Mouse (Mus musculus): ENCODE data around the gene Slc41a2. TPM values are rescaled to one million over a fixed set of nuclear protein-coding genes. Genes with fewer than 3 reads are reported as not detected.

Slc41a2 gene
- polyA plus RNA-seq, 1 experiment from 2014 or later, result 5.5 TPM

GRCm38 (mm10) chr10:83212618-83213017, 125.1 kb downstream of the Slc41a2 start:
- H3K9ac ChIP-seq, result no peak overlapping the region
- H3K4me1 ChIP-seq (replicated peaks), result peaks cover 14% of the 10 kb centered on the region; the same call in 1 of the 2 replicates
- no peak overlapping the region for H3K4me2 ChIP-seq
- no peak overlapping the region for H3K4me3 ChIP-seq
- no peak overlapping the region for H3K27ac ChIP-seq
- no peaks in the 10 kb centered on the region for H3K27me3 ChIP-seq
- no peak for ATAC-seq (ENCODE audit: low FRiP score)
- 93% methylated on average over 4 of the region's 4 CpGs for WGBS
- no peaks in the 10 kb centered on the region for H3K36me3 ChIP-seq
- 0 out of 2 replicates have a peak, but pooled peaks cover 3% of the 10 kb centered on the region for H3K9me3 ChIP-seq

DNA sequence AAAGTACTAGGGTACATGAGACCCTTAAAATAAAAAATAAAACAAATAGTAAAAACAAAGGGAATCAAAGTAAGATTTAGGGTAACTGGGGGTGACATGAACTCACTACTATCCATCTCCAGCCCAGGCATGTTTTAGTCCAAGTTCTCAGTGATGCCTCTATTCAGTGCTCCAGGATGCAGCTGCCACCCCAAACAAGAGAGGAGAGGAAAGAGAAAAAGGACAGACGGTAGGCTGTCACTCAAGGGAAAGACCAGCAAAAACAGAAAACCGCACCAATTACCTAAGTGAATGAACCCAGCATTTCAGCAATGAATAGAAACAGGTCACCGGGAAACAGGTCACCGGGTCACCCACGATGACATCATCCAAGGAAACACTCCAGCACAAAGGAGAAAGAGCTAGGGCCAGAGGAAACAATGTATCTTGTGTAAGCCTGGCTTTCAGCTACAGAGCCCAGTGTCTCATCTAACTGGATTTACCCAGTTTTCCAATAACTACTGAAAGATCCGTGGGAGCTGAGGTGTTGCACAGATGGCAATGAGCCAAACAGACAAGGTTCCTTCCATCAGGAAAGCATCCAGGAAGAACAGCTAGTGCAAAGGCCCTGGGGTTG, 126.6 kb downstream of the Slc41a2 start:
- Histone ChIP-seq H3K4me1 (replicated peaks) (peaks cover 14% of the 10 kb centered on the region; the same call in 1 of the 2 replicates), H3K4me3 (no peak overlapping the region), H3K27ac (no peak overlapping the region), H3K9me3 (0 out of 2 replicates have a peak, but pooled peaks cover 3% of the 10 kb centered on the region), H3K4me2 (no peak overlapping the region), H3K36me3 (no peaks in the 10 kb centered on the region), H3K27me3 (no peaks in the 10 kb centered on the region), H3K9ac (no peak overlapping the region)
- ATAC-seq (ENCODE audit: low FRiP score), result no peak
- WGBS, result 36% methylated on average over 6 of the region's 6 CpGs

GRCm38 (mm10) chr10:83210122-83210521, 127.6 kb downstream of the Slc41a2 start:
- Histone ChIP-seq H3K9ac (no peak overlapping the region), H3K9me3 (0 out of 2 replicates have a peak, but pooled peaks cover 3% of the 10 kb centered on the region), H3K27ac (no peak overlapping the region), H3K4me3 (no peak overlapping the region), H3K27me3 (no peaks in the 10 kb centered on the region), H3K4me1 (replicated peaks) (peaks cover 14% of the 10 kb centered on the region; the same call in 1 of the 2 replicates), H3K4me2 (no peak overlapping the region), H3K36me3 (no peaks in the 10 kb centered on the region)
- ATAC-seq (ENCODE audit: low FRiP score), result no peak
- WGBS, result 55% methylated on average over 16 of the region's 16 CpGs

DNA sequence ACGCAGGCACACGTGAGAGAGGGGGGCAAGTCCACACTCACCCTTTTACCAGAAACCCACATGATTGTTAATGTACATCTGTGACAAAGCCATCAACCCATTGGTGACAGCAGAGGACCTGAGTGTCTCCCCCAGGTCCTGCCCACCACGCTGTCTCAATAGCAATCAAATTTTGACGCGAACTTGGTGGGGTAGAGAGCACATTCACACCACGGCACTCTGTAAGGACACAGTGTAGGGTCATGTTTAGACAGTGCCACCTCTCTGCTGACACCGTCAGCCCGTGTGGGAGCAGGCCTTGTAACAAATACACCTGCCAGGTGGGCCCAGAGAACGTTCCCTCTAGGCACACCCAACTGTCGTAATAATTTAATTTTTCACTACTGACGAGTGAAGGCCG, 128.3 kb downstream of the Slc41a2 start:
- Histone ChIP-seq H3K4me2 (no peak overlapping the region), H3K36me3 (no peaks in the 10 kb centered on the region), H3K4me3 (no peak overlapping the region), H3K4me1 (replicated peaks) (peaks cover 14% of the 10 kb centered on the region; the same call in 1 of the 2 replicates), H3K27me3 (no peaks in the 10 kb centered on the region), H3K27ac (no peak overlapping the region), H3K9me3 (0 out of 2 replicates have a peak, but pooled peaks cover 3% of the 10 kb centered on the region), H3K9ac (no peak overlapping the region)
- WGBS, result 78% methylated on average over 12 of the region's 12 CpGs
- ATAC-seq (ENCODE audit: low FRiP score), result no peak

GRCm38 (mm10) chr10:83208436-83208835, 129.2 kb downstream of the Slc41a2 start:
- Histone ChIP-seq H3K36me3 (no peaks in the 10 kb centered on the region), H3K9ac (no peak overlapping the region), H3K4me2 (no peak overlapping the region), H3K27ac (no peak overlapping the region), H3K4me1 (replicated peaks) (peaks cover 14% of the 10 kb centered on the region; the same call in 1 of the 2 replicates), H3K27me3 (no peaks in the 10 kb centered on the region), H3K4me3 (no peak overlapping the region), H3K9me3 (0 out of 2 replicates have a peak, but pooled peaks cover 1% of the 10 kb centered on the region)
- WGBS, result 89% methylated on average over 7 of the region's 7 CpGs
- no peak for ATAC-seq (ENCODE audit: low FRiP score)

DNA sequence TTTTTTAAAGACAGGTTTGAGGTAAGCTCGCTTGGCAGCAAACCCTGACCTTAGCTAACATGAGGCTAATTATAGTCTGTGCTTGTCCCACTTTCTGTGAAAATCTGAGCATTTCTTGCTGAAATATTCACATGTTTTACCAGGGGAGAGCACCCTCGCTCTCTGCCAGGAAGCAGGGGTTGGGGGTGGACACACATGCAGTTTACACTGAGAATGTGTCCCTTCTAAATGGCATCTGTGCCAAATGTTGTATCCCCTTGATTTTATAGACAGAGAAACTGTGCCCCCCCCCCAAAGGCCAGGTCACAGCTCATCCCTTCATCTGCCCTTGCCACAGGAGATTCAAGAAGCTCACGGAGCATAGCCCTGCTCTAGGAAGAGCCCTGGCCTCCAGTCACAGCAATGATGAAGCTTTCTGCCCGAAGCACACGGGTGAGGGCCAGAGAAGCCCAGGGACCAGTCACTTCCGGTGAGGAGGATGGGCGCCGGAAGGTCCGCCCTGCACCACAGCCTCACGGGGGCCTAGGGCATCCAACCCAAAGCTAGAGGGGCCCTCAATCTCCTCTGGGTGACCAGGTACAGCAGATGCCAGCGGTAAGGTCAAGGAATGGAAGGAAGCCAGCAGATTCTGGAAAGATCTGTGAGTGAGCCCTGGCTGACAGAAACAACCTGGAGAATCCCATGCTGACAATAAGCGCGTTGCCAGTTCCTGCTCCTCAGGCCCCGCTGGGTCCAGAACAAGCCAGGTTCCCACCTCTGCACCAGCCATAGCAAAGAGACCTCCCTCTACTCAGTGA, 134.6 kb downstream of the Slc41a2 start:
- Histone ChIP-seq H3K9me3 (no peaks in the 10 kb centered on the region), H3K36me3 (no peaks in the 10 kb centered on the region), H3K27ac (no peak overlapping the region), H3K27me3 (no peaks in the 10 kb centered on the region), H3K4me2 (no peak overlapping the region), H3K4me1 (replicated peaks) (no peaks in the 10 kb centered on the region), H3K9ac (no peak overlapping the region), H3K4me3 (no peak overlapping the region)
- WGBS, result 91% methylated on average over 14 of the region's 14 CpGs
- ATAC-seq (ENCODE audit: low FRiP score), result no peak

GRCm38 (mm10) chr10:83201525-83201924, 136.2 kb downstream of the Slc41a2 start:
- Histone ChIP-seq H3K9me3 (no peaks in the 10 kb centered on the region), H3K9ac (no peak overlapping the region), H3K27ac (no peak overlapping the region), H3K4me2 (no peak overlapping the region), H3K27me3 (no peaks in the 10 kb centered on the region), H3K36me3 (no peaks in the 10 kb centered on the region), H3K4me3 (no peak overlapping the region), H3K4me1 (replicated peaks) (no peaks in the 10 kb centered on the region)
- no peak for ATAC-seq (ENCODE audit: low FRiP score)
- 89% methylated on average over 7 of the region's 7 CpGs for WGBS

GRCm38 (mm10) chr10:83199290-83199689, 138.4 kb downstream of the Slc41a2 start:
- 89% methylated on average over 9 of the region's 9 CpGs for WGBS
- no peak overlapping the region for H3K9ac ChIP-seq
- H3K27me3 ChIP-seq, result no peaks in the 10 kb centered on the region
- H3K9me3 ChIP-seq, result no peaks in the 10 kb centered on the region
- no peak for ATAC-seq (ENCODE audit: low FRiP score)
- H3K4me3 ChIP-seq, result no peak overlapping the region
- H3K4me1 ChIP-seq (replicated peaks), result no peaks in the 10 kb centered on the region
- no peak overlapping the region for H3K4me2 ChIP-seq
- no peaks in the 10 kb centered on the region for H3K36me3 ChIP-seq
- H3K27ac ChIP-seq, result no peak overlapping the region

GRCm38 (mm10) chr10:83198692-83199091, 139.0 kb downstream of the Slc41a2 start:
- Histone ChIP-seq H3K4me2 (no peak overlapping the region), H3K9ac (no peak overlapping the region), H3K27me3 (no peaks in the 10 kb centered on the region), H3K9me3 (no peaks in the 10 kb centered on the region), H3K4me1 (replicated peaks) (no peaks in the 10 kb centered on the region), H3K4me3 (no peak overlapping the region), H3K27ac (no peak overlapping the region), H3K36me3 (no peaks in the 10 kb centered on the region)
- no peak for ATAC-seq (ENCODE audit: low FRiP score)
- WGBS, result 80% methylated on average over 5 of the region's 5 CpGs

DNA sequence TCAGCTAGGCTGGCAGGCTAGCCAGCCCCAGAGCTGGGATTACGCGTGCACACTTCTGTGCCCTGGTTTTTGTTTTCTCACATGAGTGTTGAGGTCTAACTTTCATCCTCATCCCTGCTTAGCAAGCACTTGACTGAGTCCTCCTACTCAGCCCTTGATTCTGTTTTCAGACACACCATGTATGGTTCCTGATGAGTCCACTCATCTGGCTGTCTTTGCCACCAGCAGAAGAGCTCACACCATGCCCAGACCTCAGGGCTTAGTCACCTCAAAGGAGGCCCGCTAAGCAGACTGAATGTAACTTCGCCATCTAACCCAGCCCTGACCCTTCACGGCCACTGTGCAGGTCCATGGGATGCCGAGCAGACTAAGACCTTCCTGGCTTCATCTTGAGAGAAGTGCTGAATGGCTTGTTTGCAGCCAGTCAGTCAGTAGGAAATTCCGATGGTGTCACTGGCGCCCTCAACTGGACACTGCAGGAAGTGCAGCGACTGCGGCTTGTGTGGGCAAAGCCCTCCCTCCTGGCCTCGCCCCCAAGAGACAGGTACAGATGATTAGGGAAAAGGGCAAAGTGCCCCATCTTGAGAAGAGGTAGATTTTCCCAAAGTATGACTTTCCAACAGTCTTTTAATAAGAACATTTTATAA, 139.9 kb downstream of the Slc41a2 start:
- WGBS, result 47% methylated on average over 11 of the region's 11 CpGs
- no peaks in the 10 kb centered on the region for H3K27me3 ChIP-seq
- no peaks in the 10 kb centered on the region for H3K9me3 ChIP-seq
- H3K9ac ChIP-seq, result no peak overlapping the region
- no peak overlapping the region for H3K27ac ChIP-seq
- no peak overlapping the region for H3K4me3 ChIP-seq
- no peaks in the 10 kb centered on the region for H3K36me3 ChIP-seq
- H3K4me1 ChIP-seq (replicated peaks), result no peaks in the 10 kb centered on the region
- H3K4me2 ChIP-seq, result no peak overlapping the region
- no peak for ATAC-seq (ENCODE audit: low FRiP score)

- no peak for ATAC-seq (ENCODE audit: low FRiP score)
- 35% methylated on average over 6 of the region's 6 CpGs for WGBS
Measured at GRCm38 (mm10) chr10:83191982-83192381, 145.7 kb downstream of the Slc41a2 start.

DNA sequence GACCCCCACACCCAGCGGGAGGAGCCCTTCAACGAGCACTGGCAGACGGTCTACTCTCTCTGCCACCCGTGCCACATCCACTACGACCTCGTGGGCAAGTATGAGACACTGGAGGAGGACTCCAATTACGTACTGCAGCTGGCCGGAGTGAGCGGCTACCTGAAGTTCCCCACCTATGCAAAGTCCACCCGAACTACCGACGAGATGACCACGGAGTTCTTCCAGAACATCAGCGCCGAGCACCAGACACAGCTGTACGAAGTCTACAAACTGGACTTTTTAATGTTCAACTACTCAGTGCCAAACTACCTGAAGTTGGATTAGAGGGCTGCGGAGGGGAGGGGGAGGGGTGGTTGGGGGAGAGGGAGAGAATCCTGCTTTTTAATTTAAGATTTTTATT, 146.2 kb downstream of the Slc41a2 start:
- H3K27ac ChIP-seq, result no peak overlapping the region
- peaks cover 9% of the 10 kb centered on the region for H3K36me3 ChIP-seq
- no peaks in the 10 kb centered on the region for H3K9me3 ChIP-seq
- H3K9ac ChIP-seq, result no peak overlapping the region
- 98% methylated on average over 17 of the region's 17 CpGs for WGBS
- no peak overlapping the region for H3K4me2 ChIP-seq
- peaks cover 9% of the 10 kb centered on the region for H3K4me1 ChIP-seq (replicated peaks)
- no peaks in the 10 kb centered on the region for H3K27me3 ChIP-seq
- no peak overlapping the region for H3K4me3 ChIP-seq
- ATAC-seq (ENCODE audit: low FRiP score), result no peak

More at GRCm38 (mm10) chr10:83191982-83192381, 145.7 kb downstream of the Slc41a2 start:
- no peaks in the 10 kb centered on the region for H3K9me3 ChIP-seq
- peaks cover 9% of the 10 kb centered on the region for H3K36me3 ChIP-seq
- H3K4me1 ChIP-seq (replicated peaks), result peaks cover 8% of the 10 kb centered on the region
- H3K4me3 ChIP-seq, result no peak overlapping the region
- no peak overlapping the region for H3K9ac ChIP-seq
- H3K27me3 ChIP-seq, result no peaks in the 10 kb centered on the region
- H3K4me2 ChIP-seq, result no peak overlapping the region
- H3K27ac ChIP-seq, result peak overlapping the region; percentile 13; the same call in 1 of the 2 replicates

Measured in hindbrain, embryonic 13.5 days (tissue).